Mouse (Mus musculus): Measurements from ENCODE around the gene Chmp3.

GRCm38 (mm10) chr6:71579478-71579877 is 35.9 kb downstream of the Chmp3 start:
- TF ChIP-seq POLR2A (IDR thresholded peaks at IDR 0.05; ENCODE audit: low read depth, low read length) (no peak), CTCF (IDR thresholded peaks at IDR 0.05; ENCODE audit: borderline replicate concordance, insufficient read depth, low read length) (no peak)

All from embryonic fibroblast, embryonic 13.5 days (primary cell).